Mouse (Mus musculus) heart, postnatal 10 days (tissue): ENCODE measurements around the gene Olfr1351. TPM values are rescaled to one million over a fixed set of nuclear protein-coding genes. Genes with fewer than 3 reads are reported as not detected.
"Not testable (repeated sequence)": the region's sequence is repeated elsewhere in the genome, so short reads cannot be mapped to it uniquely, and the experiment has no call there.

Source experiments
- DNase-seq, 2 experiments: peaks; one replicate each; pipeline ENCODE4 v3.0.0; 2021
- intact Hi-C: fragments of 180-260 bp; cut with DNase I; formaldehyde crosslinking; loops from one replicate; pipeline ENCODE4 v1.15.1; 2025
- total RNA-seq, 2 experiments: library from RNA; stranded (reverse); gene quantifications; 2 replicates each; pipeline ENCODE4 v1.2.3; 2021

Olfr1351 gene
- not detected for total RNA-seq

- DNase-seq, result no peak
- intact Hi-C loops, result no loop called here
These were observed at the start of gene Olfr1351 for GRCm38 (mm10) chr10:79012172-79012571. Gene Olfr1351 (plus strand): TSS chr10:79012472.

- DNase-seq, intact Hi-C loops: not testable (repeated sequence)
These were observed 49.3 kb upstream of the Olfr1351 start, which contains the start of gene Olfr1353 for GRCm38 (mm10) chr10:78963009-78963408. Gene Olfr1353 (plus strand): TSS chr10:78963309.

GRCm38 (mm10) chr10:78980750-78981149, 31.5 kb upstream of the Olfr1351 start, which contains the start of gene Olfr1352:
Gene Olfr1352 (plus strand): TSS chr10:78981050.
- intact Hi-C loops, result no loop called here
- no peak for DNase-seq

- no peak for DNase-seq
- intact Hi-C loops, result no loop called here
These were observed 16.2 kb downstream of the Olfr1351 start, which contains the start of gene Olfr57 for GRCm38 (mm10) chr10:79028441-79028840. Gene Olfr57 (plus strand): TSS chr10:79028741.

GRCm38 (mm10) chr10:79042457-79042856, 30.2 kb downstream of the Olfr1351 start:
- intact Hi-C loops, DNase-seq: not testable (repeated sequence)

- intact Hi-C loops, DNase-seq: not testable (repeated sequence)
These were observed 45.1 kb downstream of the Olfr1351 start for GRCm38 (mm10) chr10:79057370-79057769.

Other genes with a start within 250 kb of the Olfr1351 start
- gene Slc1a6, start 232.0 kb upstream of the Olfr1351 start, total RNA-seq, result under 1 TPM in 1 of 2 experiments, not detected in 1; 0.34 TPM
- not detected for gene Olfr1356, start 160.3 kb upstream of the Olfr1351 start, total RNA-seq
- gene Olfr1355, start 136.9 kb upstream of the Olfr1351 start, total RNA-seq, result not detected
- gene Olfr1354, start 99.3 kb upstream of the Olfr1351 start, total RNA-seq, result not detected
- not detected for gene Olfr8, start 61.8 kb upstream of the Olfr1351 start, total RNA-seq
- not detected for gene Olfr1353, start 49.2 kb upstream of the Olfr1351 start, total RNA-seq
- not detected for gene Olfr1352, start 31.4 kb upstream of the Olfr1351 start, total RNA-seq
- not detected for gene Olfr57, start 16.3 kb downstream of the Olfr1351 start, total RNA-seq
- 10 to 100 TPM; 15.3 to 18.8 TPM for gene 2610008E11Rik, start 85.1 kb downstream of the Olfr1351 start, total RNA-seq
- gene Vmn2r80, start 136.3 kb downstream of the Olfr1351 start, total RNA-seq, result not detected
- gene Vmn2r81, start 235.2 kb downstream of the Olfr1351 start, total RNA-seq, result not detected